Mouse (Mus musculus): ENCODE measurements around the gene Syk. TPM values are rescaled to one million over a fixed set of nuclear protein-coding genes. Genes with fewer than 3 reads are reported as not detected.
A peak's percentile ranks its signal among the peaks of the same experiment; 100 is the strongest.

The Syk gene
- polyA plus RNA-seq, 1 experiment from 2014 or later: 6.7 TPM

DNA sequence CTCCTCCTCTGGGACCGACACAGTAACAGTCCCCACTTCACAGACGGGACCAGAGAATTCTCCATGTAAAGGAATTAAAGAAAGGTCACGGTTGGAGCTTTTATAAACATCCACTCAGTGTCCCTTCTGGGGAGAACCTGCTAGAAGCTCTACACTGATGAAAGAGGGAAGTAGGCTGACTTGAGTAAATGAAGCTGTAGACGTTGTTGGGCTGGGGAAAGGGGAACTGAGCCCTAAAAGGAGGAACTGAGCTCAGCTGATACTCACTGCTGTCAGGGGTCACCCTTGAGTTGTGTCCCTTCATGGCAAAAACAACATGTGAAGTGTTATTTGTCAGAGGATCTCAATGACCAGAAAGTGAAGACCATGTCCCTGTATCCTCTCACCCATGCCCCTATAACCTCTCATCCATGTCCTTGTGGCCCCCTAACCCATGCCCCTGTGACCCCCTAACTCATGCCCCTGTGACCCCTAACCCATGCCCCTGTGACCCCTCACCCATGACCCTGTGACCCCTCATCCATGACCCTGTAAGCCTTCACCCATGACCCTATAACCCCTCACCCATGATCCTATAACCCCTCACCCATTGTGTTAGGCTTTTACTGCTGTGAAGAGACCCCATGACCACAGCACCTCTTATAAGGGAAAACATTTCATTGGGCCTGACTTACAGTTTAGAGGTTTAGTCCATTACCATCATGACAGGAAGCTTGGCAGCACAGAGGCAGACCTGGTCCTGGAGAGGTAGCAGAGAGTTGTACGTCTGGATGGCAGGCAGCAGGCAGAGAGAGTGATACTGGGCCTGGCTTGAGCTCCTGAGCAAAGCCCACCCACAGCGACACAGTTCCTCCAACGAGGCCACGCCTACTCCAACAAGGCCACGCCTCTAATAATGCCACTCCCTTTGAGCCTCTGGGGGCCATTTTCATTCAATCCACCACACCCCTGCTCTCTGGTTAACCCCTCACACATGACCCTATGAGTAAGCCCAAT, 10.2 kb upstream of the Syk start:
- Histone ChIP-seq H3K9me3 (no peaks in the 10 kb centered on the region), H3K36me3 (no peaks in the 10 kb centered on the region), H3K4me1 (peaks cover 32% of the 10 kb centered on the region), H3K4me3 (no peak overlapping the region), H3K27me3 (ENCODE audit: insufficient read depth, poor library complexity, severe bottlenecking) (no peaks in the 10 kb centered on the region; the same call in 1 of the 2 replicates), H3K27ac (no peak overlapping the region)
- 76% methylated on average over 9 of the region's 9 CpGs for WGBS
- DNase-seq (ENCODE audit: low spot score): no peak

- DNase-seq (ENCODE audit: low spot score): no peak
- H3K27ac ChIP-seq: no peak overlapping the region
- peaks cover 45% of the 10 kb centered on the region for H3K4me1 ChIP-seq
- WGBS: 70% methylated on average over 2 of the region's 2 CpGs
- H3K27me3 ChIP-seq (ENCODE audit: insufficient read depth, poor library complexity, severe bottlenecking): no peaks in the 10 kb centered on the region; the same call in 1 of the 2 replicates
- H3K4me3 ChIP-seq: no peak overlapping the region
- H3K36me3 ChIP-seq: no peaks in the 10 kb centered on the region
- no peaks in the 10 kb centered on the region for H3K9me3 ChIP-seq
Observed at GRCm38 (mm10) chr13:52574311-52574710, 8.7 kb upstream of the Syk start.

DNA sequence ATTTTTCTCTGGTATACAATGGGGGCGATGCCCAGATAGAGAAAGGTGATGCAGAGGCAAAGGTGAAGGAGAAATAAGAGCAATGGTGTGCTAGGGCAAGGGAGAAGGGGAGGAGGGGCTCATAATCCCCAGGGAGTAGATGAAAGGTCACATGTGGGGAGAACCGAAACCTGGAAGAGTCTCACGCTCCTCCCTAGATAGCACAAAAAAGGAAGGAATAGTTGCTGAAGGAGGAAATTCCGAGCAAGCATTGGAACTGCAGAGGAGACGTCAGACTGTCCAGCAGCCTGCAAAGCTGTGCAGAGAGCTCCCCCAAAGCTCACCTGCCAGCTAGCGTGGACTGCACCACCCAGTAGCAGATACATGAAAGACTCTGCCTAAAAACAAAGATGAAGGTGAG, 7.5 kb upstream of the Syk start:
- Histone ChIP-seq H3K36me3 (no peaks in the 10 kb centered on the region), H3K4me3 (no peak overlapping the region), H3K27ac (0 out of 2 replicates have a peak overlapping the region, but pooled peaks have one; percentile 12), H3K4me1 (peaks cover 47% of the 10 kb centered on the region), H3K27me3 (ENCODE audit: insufficient read depth, poor library complexity, severe bottlenecking) (no peaks in the 10 kb centered on the region; the same call in 1 of the 2 replicates), H3K9me3 (no peaks in the 10 kb centered on the region)
- WGBS: 72% methylated on average over 6 of the region's 6 CpGs
- DNase-seq (ENCODE audit: low spot score): no peak

GRCm38 (mm10) chr13:52576021-52576614, 6.9 kb upstream of the Syk start:
- Histone ChIP-seq H3K4me1 (peaks cover 47% of the 10 kb centered on the region), H3K27ac (peak overlapping the region; percentile 72)

DNA sequence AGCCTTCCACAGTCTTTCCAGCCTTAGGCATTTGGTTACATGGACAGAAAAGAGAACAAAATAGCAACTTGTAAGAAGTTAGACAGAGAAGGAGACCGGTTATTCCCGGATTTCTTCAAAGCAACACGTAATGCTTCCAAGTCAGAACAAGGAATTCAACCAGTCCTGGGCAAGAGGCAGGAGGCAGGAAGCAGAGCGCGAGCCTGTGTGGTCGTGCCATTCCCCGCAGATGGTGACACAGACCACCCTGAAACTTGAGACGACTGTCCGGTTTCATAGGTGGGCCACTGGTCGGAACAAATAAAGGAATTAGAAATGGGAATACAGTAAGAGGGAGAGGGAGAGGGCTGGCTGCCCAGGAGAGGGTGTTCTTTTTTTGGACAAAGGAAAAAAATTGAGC, 6.1 kb upstream of the Syk start:
- 38% methylated on average over 10 of the region's 10 CpGs for WGBS
- Histone ChIP-seq H3K4me3 (peak overlapping the region; percentile 35; the same call in 1 of the 2 replicates), H3K27ac (peak overlapping the region; percentile 72), H3K4me1 (peaks cover 46% of the 10 kb centered on the region), H3K27me3 (ENCODE audit: insufficient read depth, poor library complexity, severe bottlenecking) (no peaks in the 10 kb centered on the region), H3K9me3 (no peaks in the 10 kb centered on the region), H3K36me3 (no peaks in the 10 kb centered on the region)
- no peak for DNase-seq (ENCODE audit: low spot score)

More at GRCm38 (mm10) chr13:52576021-52576614, 6.9 kb upstream of the Syk start:
- DNase-seq (ENCODE audit: low spot score): no peak
- Histone ChIP-seq H3K36me3 (no peaks in the 10 kb centered on the region), H3K27me3 (ENCODE audit: insufficient read depth, poor library complexity, severe bottlenecking) (no peaks in the 10 kb centered on the region), H3K9me3 (no peaks in the 10 kb centered on the region), H3K4me3 (no peak overlapping the region)
- WGBS: 23% methylated on average over 7 of the region's 7 CpGs

GRCm38 (mm10) chr13:52577326-52577920, 5.5 kb upstream of the Syk start:
- H3K4me1 ChIP-seq: peaks cover 42% of the 10 kb centered on the region
- 0 out of 2 replicates have a peak, but pooled peaks cover 1% of the 10 kb centered on the region for H3K27me3 ChIP-seq (ENCODE audit: insufficient read depth, poor library complexity, severe bottlenecking)
- H3K9me3 ChIP-seq: no peaks in the 10 kb centered on the region
- no peak for DNase-seq (ENCODE audit: low spot score)
- no peak overlapping the region for H3K4me3 ChIP-seq
- 10% methylated on average over 3 of the region's 3 CpGs for WGBS
- no peaks in the 10 kb centered on the region for H3K36me3 ChIP-seq
- peak overlapping the region; percentile 72 for H3K27ac ChIP-seq

GRCm38 (mm10) chr13:52577939-52578338, 5.0 kb upstream of the Syk start:
- peak; percentile 89 for DNase-seq (ENCODE audit: low spot score)
- Histone ChIP-seq H3K27me3 (ENCODE audit: insufficient read depth, poor library complexity, severe bottlenecking) (0 out of 2 replicates have a peak, but pooled peaks cover 6% of the 10 kb centered on the region), H3K36me3 (no peaks in the 10 kb centered on the region)

GRCm38 (mm10) chr13:52578776-52579175, 4.2 kb upstream of the Syk start:
- WGBS: 76% methylated on average over 2 of the region's 2 CpGs
- Histone ChIP-seq H3K4me1 (peaks cover 42% of the 10 kb centered on the region), H3K27ac (0 out of 2 replicates have a peak overlapping the region, but pooled peaks have one; percentile 16), H3K9me3 (no peaks in the 10 kb centered on the region), H3K36me3 (no peaks in the 10 kb centered on the region), H3K4me3 (no peak overlapping the region), H3K27me3 (ENCODE audit: insufficient read depth, poor library complexity, severe bottlenecking) (0 out of 2 replicates have a peak, but pooled peaks cover 6% of the 10 kb centered on the region)
- no peak for DNase-seq (ENCODE audit: low spot score)

More at GRCm38 (mm10) chr13:52577939-52578338, 5.0 kb upstream of the Syk start:
- peaks cover 42% of the 10 kb centered on the region for H3K4me1 ChIP-seq
- 10% methylated on average over 4 of the region's 4 CpGs for WGBS
- no peak overlapping the region for H3K4me3 ChIP-seq
- H3K9me3 ChIP-seq: no peaks in the 10 kb centered on the region
- H3K27ac ChIP-seq: peak overlapping the region; percentile 72

- Histone ChIP-seq H3K9me3 (no peaks in the 10 kb centered on the region), H3K4me3 (peak overlapping the region; percentile 83), H3K27me3 (ENCODE audit: insufficient read depth, poor library complexity, severe bottlenecking) (0 out of 2 replicates have a peak, but pooled peaks cover 6% of the 10 kb centered on the region), H3K36me3 (no peaks in the 10 kb centered on the region), H3K27ac (peak overlapping the region; percentile 92; the same call in 1 of the 2 replicates), H3K4me1 (peaks cover 20% of the 10 kb centered on the region)
- WGBS: 21% methylated on average over 9 of the region's 9 CpGs
- DNase-seq (ENCODE audit: low spot score): no peak
Observed at GRCm38 (mm10) chr13:52582506-52582877, 481 bp upstream of the Syk start.

DNA sequence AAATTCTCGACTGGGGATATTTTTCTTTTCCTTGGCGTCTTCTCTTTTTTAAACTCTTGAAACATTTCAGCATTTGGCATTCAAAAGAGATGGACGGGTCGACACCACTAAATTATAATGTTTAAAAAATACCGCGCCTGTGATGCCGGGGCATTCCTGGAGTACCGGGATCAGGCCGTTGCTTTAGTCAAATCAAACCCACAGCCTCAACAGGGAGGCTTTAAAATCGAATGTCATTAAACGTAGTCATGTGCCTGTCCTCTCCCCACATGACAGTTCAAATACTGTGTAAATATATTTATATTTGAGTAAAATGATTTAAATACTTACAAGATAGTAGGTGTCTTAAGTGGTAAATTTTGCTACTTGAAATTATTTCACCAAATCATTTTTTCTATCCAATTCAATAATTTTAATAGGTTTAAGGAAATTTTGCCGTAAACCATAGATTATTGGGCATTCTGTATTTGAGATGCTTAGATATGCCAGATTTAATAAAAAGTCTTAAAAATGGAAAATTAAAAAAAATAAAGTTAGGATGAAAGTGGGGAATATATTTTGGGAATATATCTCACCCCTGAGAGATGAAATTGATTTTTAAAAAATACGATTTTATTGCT, 1.1 kb downstream of the Syk start:
- no peaks in the 10 kb centered on the region for H3K36me3 ChIP-seq
- DNase-seq (ENCODE audit: low spot score): no peak
- H3K9me3 ChIP-seq: no peaks in the 10 kb centered on the region
- 25% methylated on average over 13 of the region's 13 CpGs for WGBS
- H3K27ac ChIP-seq: peak overlapping the region; percentile 92; the same call in 1 of the 2 replicates
- H3K4me3 ChIP-seq: peak overlapping the region; percentile 83
- peaks cover 7% of the 10 kb centered on the region; the same call in 1 of the 2 replicates for H3K4me1 ChIP-seq
- H3K27me3 ChIP-seq (ENCODE audit: insufficient read depth, poor library complexity, severe bottlenecking): 0 out of 2 replicates have a peak, but pooled peaks cover 6% of the 10 kb centered on the region

- no peaks in the 10 kb centered on the region for H3K36me3 ChIP-seq
- H3K27ac ChIP-seq: peak overlapping the region; percentile 37; the same call in 1 of the 2 replicates
- DNase-seq (ENCODE audit: low spot score): no peak
- peak overlapping the region; percentile 27 for H3K4me3 ChIP-seq
- WGBS: 57% methylated on average over 17 of the region's 17 CpGs
- H3K9me3 ChIP-seq: no peaks in the 10 kb centered on the region
- H3K27me3 ChIP-seq (ENCODE audit: insufficient read depth, poor library complexity, severe bottlenecking): 0 out of 2 replicates have a peak, but pooled peaks cover 6% of the 10 kb centered on the region
- H3K4me1 ChIP-seq: 0 out of 2 replicates have a peak, but pooled peaks cover 3% of the 10 kb centered on the region
Observed at GRCm38 (mm10) chr13:52584654-52585455, 1.9 kb downstream of the Syk start.
